Mouse (Mus musculus) liver, embryonic 14.5 days (tissue): ENCODE data around the gene Cntnap4.

Source experiments
- CTCF ChIP-seq: IDR thresholded peaks from 2 replicates; pipeline ENCODE4 v1.5.1; 2016; ENCODE audit warnings: antibody characterized with exemption, low read depth, control low read depth
- EP300 ChIP-seq: IDR thresholded peaks from 2 replicates; pipeline ENCODE4 v1.6.1; 2016; ENCODE audit warnings: antibody characterized with exemption, low read depth

DNA sequence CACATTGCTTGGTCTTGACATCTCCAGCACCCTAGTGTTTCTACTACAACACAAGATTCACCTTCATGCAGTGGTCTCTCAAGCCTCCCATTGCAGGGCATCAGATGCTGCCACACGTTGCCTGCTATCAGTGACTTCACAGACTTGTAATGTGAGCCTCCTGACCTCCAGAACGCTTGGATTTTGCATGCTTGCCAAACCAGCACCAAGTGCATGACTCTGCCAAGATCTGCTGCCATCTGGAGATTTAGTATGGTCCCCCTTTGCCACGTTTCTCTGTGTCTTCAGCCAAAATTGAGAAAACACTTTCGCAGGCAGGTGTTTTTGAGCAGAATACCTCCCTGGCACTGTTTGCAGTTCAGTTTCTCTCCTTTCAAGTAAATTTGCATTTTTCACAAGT, 12.5 kb upstream of the Cntnap4 start:
- TF ChIP-seq CTCF (no peak), EP300 (no peak)
